Mouse (Mus musculus) forelimb bud, embryonic 11.5 days (tissue): ENCODE results near the gene Aqp1.
A peak's percentile ranks its signal among the peaks of the same experiment; 100 is the strongest.

Source experiments
- DNase-seq: peaks from one replicate; pipeline ENCODE4 v3.0.0-alpha.2; 2012; ENCODE audit warnings: low read depth, low spot score

Aqp1 gene

DNA sequence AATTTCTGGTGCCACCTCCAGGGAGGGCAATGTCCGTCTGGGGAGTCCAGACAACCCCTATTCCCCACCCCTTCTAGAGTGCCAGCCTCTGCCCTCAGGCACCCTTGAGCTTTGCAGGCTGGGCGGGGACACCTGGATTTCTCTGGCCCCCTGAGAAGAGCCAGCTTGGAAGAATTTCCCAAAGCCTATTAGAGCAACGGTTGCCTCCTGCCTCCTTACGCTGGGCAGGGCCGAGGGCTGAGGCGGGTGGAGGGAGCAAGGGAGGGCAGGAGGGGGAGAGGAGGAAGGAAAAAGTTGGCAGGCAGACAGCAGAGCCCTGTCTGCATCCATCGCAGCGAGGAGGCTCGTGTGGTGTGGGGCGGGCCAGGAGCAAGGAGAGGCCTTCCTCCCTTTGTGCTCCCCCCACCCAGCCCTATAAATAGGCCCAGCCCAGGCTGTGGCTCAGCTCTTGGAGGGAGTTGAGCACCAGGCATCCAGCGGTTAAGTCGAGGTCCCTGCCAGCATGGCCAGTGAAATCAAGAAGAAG lies at the start of gene Aqp1:
Gene Aqp1, plus strand, starts transcription at position 444 of the 526 bp plus-strand sequence.
- peak; percentile 8 for DNase-seq

DNA sequence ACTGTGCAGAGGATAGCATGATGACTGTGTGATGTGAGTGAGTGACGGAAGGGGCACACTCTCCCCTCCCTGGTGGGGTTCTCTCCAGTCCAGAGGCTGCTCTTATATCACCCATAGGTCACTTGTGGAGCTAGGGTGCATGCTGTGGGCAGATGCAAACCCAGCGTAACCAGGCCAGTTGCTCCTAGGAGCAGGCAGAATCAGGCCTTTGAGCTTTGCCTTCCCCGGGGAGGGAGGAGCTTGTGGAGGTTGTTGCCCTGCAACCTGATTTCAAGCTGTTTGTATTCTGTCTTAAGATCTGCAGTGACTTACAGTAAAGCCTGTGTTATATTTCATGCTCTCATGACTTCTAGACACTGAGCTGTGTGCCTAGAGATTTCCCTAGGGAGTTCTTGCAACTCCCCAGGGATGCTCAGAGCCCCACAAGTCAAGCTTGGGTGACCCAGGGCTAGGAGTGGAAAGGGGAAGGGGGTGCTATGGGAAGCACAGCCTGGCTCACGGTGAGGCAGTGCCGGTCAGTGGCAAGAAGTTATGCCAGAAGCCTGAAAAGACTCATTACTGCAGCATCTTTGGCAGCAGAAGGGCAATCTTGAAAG lies 48.1 kb upstream of the Aqp1 start:
- DNase-seq, result no peak

DNA sequence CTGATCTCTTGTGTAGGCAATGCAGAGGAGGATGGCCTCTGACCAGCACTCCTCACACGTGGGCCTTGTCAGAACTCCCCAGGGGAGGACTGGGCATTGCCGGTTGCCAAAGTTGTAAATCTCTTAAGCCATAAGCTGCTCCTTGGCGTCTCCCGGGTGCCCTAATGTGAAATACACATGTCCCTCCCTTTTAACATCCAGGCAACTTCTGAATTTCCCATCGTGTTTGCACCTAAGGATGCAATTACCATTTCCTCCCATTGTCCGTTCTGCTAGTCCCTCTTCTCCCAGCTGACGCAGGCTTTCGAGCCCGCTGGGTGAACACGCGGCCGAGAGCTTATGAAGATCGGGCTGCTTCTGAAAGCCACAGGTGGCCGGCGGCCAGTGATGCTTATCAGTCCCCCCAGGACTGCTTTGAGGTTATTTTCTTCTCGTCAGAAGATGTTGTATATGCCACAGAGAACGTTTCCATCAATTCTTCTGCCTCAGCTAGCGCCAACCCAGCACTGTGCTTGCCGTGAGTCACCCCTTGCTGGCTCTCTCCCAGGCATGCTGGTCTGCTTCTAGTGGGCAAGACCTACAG lies 41.6 kb upstream of the Aqp1 start:
- DNase-seq, result peak; percentile 23

DNA sequence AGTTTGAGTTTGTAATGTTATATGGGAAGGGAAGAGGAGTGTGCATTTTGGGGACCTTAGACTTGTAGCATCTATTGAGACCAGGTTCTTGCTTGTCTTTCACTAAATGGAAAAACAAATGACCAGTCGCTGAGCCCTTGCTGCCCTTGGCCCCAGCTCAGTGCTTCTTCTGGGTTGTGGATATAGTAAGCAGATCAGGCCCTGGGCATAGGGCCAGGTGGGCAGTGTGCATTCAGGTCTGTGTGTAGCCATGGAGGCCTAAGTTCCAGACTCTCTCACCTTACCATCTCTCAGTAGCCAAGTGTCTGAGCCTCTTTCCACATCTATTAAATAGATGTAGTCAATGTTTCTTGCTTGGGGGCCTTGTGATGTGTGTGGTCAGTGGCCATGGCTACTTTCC lies 40.9 kb upstream of the Aqp1 start:
- no peak for DNase-seq

DNA sequence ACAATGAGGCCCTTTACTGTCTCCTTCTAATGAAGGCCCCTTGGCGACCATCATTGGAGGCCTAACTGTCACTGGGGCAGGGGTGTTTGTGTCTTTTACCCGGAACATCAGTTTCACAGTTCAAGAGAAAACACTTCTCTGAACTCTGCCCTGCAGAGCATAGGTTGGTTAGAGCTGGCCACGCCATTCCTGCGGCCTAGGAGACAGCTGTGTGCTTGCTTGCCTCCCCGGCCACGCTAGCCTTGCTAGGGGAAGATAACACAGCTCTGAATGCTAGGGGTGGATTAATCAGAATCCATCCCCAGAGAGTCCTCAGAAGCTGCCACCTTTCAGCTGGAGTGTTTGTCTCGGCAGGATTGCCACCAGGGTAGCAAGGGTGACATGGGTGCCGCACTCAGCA lies 36.8 kb upstream of the Aqp1 start:
- DNase-seq, result no peak

DNA sequence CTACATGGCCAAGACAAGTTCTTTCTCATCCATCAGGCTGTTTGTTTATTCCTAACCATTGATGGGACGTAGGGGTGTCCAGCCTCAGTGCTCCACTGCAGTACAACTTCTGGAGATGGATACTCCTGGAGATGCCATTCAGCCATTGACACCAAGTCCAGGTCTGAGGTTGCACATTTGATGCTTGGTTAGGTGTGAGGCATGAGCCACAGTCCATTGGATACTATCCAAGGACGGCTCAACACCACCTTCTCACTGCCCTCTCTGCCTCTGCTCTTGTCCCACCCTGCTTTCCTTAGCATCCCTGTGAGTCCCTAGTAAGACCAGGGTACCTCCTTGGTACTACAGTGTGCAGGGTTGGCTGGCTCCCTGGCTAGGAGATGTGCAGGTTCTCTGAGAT lies 36.3 kb upstream of the Aqp1 start:
- DNase-seq, result no peak

DNA sequence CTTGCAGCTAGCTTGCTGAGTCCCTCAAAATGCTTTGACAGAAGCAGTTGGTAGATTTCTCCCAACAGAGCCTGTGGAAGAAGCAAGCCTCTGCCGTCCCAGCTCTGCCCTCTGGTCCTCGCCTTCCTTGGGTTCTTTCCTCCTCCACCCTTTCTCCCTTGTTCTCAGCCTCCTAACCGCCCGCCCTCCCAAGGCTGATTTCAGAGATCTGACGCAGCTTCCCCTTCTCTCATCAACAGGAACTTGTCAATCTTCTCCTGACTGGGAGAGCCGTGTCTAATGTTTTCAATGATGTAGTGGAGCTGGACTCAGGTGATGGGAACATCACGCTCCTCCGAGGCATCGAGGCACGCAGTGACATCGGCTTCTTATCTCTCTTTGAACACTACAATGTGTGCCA lies 35.5 kb upstream of the Aqp1 start:
- no peak for DNase-seq

DNA sequence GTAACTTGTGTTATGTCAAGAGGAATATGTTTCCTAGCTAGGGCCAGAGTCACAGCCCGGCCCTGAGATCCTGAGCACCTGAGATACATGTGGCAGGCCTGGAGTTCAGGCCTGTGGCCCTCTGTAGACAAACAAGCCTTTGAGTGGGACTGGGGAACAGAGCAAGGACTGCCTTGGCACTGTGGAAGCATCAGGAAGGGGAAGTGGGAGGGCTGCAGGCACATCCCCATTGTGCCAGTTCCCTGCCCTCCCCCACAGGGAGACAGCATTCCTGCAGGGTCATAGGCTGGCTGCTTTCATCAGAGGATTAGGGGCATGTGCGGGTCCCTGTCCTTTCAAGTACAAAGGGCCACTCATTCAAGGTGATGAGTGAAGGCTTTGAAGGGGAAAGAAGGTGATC lies 26.1 kb upstream of the Aqp1 start:
- no peak for DNase-seq

DNA sequence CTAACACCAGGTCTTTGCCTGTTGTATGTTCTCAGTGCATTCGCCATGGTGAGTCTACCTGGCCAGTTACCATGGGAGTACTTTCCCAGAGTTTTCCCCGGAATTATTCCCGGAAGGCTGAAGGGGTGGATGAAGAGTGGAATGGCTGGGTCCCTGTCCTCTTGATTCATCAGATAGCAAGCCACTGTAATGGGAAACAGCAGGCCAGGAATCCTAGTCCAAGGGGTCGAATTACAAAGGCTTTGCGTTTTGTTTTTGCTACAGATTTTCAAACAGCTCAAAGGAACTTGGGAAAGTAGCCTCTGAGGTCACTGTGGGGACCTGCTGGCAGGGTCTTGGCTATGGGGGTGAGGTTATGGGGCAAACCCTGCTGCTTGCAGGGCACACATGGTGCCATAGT lies 24.3 kb upstream of the Aqp1 start:
- no peak for DNase-seq

DNA sequence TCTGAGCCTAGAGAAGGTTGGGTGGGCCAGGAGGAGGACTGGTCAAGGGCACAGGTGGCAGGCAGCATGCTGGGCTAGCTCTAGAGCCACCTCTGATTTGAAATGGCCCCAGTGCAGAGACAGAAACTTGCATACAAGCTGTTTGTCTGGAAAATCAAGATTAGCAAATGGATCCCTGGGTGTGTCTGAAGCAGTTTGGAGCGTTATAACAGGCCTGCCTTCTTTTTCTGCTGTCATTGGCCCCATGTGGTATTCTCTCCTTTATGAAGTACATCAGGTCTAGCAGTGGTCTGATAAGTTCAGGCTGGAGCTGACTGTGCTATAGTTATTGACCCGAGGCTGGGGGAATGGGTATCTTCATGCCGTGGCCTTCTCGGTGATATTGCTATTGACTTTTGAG lies 22.3 kb upstream of the Aqp1 start:
- no peak for DNase-seq

DNA sequence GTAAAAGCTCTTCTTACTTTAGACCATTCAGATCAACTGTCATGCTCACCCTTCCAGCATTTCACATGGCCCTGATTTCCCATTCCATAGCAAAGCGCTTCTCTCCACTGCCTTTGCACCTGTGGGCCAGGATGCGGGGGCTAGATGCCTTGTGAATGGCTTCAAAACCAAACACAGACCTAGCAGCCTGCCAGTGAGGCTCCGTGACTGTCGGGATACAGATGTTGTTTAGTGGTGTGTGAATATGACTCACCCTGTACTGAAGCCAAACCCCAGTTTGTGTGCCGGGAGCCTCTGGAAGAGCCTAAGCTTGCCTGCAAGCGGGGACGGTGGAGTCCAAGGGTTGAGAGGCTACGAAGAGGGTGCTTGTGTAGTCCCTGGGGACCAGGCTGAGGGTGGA lies 21.6 kb upstream of the Aqp1 start:
- no peak for DNase-seq

DNA sequence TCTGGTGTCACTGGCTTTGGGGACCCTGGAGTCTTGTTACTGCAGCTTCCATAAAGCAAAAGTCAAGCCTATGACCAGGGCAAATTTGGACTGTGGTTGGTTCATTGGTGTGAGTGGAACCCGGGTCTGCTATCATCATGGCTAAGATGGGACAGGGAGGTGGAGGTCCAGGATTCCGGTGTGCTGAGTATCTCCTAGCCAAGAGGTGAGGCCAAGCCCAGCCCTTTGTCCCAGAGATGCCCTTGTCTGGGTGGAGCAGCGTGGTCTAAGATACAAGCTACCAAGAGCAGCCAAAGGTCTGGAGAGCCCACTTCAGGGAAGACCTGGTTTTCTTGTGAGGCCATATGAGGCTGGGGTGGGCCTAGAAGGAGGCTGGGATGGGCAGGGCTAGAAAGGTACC lies 17.6 kb upstream of the Aqp1 start:
- DNase-seq, result no peak

DNA sequence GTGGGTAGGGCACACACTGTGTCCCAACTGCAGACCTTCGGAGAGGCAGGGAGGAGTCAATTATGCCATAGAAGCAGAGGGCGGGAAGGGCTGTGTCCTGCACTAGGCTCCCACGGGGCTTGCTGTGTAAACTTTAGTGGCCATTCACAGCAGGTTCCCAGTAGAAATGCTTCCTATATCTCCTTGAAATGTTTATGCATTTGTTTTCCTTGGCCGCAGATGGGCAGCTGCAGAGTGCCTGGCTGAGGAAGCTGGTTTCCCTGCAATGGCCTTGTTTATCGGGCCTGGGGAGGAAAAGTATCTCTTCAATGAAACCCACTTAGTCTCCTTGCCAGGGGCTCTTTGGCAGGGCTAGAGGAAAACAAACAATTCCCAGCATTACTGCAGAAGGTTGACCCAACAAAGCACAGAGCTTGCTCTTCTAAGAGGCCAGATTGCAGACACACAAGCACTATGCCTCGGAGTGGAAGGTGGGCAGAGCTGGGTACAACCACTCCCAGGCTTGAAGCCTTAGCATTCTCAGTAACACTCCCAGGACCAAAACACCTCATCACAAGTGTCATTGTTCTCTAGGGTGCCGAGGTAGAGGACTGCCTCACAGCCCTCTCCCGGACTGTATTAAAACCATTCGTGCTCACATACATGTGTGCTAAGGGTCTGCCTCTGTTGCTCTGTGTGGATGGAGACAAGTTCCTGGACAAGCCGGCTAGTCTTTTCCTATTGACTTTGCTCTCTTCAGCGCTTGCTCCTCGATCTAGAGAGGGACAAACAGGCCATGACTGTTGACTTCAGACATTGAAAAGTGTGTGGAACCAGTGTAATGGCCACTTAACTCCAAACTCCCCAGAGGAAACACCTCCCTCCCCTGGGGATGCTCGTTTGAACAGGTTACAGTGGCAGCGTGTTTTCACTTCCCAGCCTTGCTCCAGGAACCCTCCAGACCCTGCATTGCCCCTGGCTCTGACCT lies 16.4 kb upstream of the Aqp1 start:
- DNase-seq, result no peak

DNA sequence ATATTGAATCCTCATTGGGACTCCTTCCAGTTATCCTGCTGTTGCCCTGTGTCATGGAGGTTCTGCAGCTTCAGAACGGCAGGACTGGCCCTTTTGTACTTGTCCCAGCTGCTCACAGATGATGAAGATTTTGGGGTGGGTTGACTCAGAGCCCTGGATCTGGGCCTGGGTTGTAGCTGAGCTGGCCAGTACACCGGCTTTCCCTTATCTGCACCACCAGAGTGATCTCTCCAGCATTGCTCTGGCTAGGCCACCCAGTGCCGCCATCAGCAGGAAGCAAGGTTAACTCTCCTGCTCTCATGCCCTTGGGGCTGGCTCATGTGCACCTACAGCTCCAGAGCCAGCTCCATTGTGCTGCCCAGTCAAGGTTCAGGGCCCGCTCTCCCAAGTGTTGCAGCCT lies 15.3 kb upstream of the Aqp1 start:
- no peak for DNase-seq

DNA sequence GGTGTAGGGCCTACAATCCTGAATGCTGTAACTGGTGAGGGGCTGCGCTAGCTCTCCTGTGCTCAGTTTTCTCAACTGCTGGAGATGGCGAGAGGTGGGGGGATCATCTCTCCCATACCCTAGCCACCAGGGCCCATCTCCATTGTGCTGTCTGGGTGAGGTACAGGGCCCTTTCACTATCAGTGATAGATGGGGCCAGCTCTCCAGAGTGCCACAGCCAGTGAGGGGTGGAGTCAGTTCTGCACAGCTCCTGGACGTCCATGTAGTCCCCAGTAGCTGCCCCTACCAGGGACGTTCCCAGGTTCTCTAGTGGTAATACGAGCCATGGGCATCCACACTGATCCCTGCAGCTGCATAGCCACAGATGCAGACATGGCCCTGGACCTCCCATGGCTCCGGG lies 14.7 kb upstream of the Aqp1 start:
- DNase-seq, result no peak

DNA sequence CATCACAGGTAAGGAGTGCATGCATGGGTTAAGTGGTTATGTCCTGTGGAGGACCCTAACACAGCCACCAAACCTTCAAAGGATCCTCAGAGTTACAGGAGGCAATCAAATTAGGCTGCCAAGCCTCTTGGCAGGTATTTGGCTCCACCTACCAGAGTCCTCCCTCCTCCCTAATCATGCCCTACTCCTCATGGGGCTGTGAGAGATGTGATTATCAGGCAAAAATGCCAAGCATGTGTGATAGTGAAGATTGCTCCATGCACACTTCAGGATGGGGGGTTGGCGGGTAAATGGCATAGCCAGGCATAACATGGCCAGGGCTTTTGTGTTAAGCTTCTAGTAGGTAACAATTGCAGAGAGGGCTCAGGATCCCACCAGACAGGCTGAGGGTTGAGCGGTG lies 13.3 kb upstream of the Aqp1 start:
- DNase-seq, result no peak

DNA sequence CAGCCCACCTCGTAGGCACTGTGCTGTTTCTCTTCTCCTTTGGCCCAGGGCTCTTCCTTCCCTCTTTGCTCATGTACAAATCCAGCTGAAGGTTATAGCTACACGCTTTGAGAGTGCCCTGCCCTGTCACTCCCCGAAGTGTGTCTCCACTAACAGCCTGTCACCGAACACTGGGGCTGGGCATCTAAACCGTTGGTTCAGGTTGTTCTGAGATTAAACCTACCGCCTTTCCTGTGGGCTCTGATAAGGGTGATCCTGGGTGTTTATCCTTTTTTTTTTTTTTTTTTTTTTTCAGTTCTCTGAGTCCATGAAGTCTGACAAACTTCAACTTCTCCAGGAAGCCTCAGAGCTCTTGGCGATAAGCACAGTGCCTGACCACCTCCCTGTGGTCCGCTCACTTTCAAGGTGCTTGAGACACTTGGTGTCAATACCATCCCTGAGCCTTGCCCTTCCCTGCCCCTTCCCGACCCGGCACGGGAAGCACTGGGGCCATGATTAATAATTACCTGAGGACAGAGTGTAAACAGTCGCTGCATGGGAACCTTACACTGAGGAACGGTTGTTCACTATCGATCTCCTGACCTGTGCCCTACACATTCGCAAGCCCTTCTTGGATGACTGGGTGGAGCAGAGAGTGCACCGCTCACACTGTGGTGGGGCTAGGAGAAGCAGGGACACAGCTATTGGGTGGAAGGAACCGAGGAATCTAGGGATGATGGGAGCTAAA lies 12.2 kb upstream of the Aqp1 start:
- no peak for DNase-seq

DNA sequence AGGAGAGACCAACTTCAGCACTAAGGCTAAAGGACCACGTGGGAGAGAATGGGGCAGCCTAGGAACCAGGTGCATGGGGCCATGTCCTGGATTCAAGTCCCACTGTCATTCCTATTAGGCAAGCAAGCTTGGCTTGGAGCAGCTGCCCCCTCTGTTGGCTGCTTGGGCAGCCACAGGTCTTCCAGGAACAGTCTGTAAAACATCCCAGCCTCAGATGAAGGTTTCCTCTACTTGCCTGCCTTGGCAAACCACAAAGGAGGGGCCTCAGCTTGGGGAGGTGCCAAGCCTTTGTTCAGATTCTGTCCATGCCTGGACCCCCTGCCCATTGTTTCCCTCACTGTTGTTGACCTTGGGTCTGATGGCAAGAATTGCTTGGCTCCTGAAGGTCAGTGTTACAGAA lies 11.4 kb upstream of the Aqp1 start:
- no peak for DNase-seq

DNA sequence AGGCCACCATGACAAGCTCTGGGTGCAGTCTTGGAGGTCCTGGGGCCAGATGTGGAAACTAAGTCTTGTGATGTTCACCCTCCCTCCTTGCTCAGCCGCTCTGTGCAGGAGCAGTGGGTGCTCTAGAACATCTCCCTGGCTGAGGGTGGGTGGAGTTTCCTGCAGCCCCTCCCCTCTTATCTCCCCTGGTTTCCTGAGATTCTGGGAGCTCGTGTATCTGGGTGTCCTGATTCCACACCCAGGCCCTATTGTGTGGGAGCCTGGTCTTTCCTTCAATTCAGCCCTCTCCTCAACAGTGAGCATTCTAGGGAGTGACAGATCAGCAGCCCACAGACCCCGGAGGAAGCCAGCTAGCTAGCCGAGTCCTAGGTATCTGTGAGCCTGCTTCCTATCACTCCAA lies 9.9 kb upstream of the Aqp1 start:
- no peak for DNase-seq

DNA sequence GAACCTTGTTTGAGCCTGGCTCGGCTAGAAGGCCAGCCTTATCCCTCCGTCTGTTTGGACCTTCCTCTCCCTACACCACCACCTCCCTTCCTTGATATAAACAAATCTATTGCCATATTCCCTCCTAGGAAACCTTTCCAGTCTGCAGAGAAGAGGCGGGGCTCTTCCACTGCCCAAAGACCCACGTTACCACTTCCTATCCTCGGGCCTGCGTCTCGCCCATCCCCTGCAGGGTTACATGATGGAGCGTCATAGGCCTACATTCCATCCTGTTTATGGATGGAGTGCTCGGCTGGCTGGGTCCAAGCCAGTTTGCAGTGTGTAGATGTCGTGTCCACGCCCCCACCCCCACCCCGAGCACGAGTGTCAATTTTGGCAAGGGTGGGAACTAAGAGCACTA lies 8.9 kb upstream of the Aqp1 start:
- DNase-seq, result no peak

DNA sequence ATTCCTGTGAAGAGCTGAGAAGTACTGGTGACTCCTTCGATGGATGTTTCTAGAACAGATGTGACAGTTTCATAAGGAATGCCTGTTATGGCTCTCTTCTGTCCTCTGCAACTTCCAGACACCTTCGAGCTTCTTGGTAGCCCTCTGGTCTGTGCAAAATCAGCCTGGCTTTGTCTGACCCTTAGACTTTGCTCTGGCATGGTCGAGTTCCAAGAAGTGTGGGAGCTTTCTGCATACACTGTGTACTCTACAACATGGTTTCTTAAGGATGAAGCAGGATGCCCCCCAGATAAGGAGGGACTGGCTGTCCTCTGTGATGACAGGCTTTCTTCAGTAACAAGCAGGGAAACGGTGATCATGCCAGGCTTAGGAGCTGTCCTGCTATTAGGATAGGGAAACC lies 8.1 kb upstream of the Aqp1 start:
- no peak for DNase-seq

DNA sequence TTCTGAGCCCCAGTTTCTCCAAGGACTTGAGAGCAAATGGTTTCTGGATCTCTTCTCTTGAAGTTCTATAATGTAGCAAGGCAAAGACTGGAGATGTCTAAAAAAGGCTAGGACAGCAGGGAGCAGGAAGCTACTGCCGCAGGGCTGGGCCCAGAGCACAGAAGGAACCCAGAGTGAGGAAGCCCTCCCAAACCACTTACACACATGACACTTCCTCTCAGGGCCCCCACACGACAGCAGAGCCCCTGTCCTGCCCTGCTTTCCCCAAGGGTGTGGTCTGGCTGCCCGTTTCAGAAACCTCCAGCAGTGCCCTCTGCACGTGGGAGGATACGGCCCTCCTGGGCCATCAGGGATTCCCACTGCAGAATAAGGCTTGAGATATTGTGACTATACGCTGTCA lies 4.9 kb upstream of the Aqp1 start:
- DNase-seq, result no peak
